Mouse (Mus musculus) forebrain, embryonic 16.5 days (tissue): Measurements from ENCODE around the gene Marcksl1. TPM values are rescaled to one million over a fixed set of nuclear protein-coding genes. Genes with fewer than 3 reads are reported as not detected.

Experiments
- ATAC-seq: fragments of 200-750 bp; cut with Nextera tagmentation; 2 replicates; pipeline ENCODE4 v1.8.0; 2017; ENCODE audit warnings: mild to moderate bottlenecking, moderate library complexity
- H3K27ac ChIP-seq: fragments of 300-500 bp; sonication (generic); 2 replicates; pipeline ENCODE4 v1.5.1; 2014; ENCODE audit warnings: low read length, control low read depth
- H3K27me3 ChIP-seq: fragments of 300-500 bp; sonication (generic); replicated peaks from 2 replicates; pipeline ENCODE4 v1.6.1; 2014; ENCODE audit warnings: low read length; ENCODE audit not compliant: control insufficient read depth, insufficient read depth
- H3K36me3 ChIP-seq: fragments of 300-500 bp; sonication (generic); 2 replicates; pipeline ENCODE4 v1.6.1; 2014; ENCODE audit not compliant: control insufficient read depth, insufficient read depth
- H3K4me1 ChIP-seq: fragments of 300-500 bp; sonication (generic); replicated peaks from 2 replicates; pipeline ENCODE4 v1.6.1; 2014; ENCODE audit warnings: low read length; ENCODE audit not compliant: control insufficient read depth, insufficient read depth
- H3K4me2 ChIP-seq: fragments of 300-500 bp; sonication (generic); 2 replicates; pipeline ENCODE4 v1.6.1; 2014; ENCODE audit warnings: mild to moderate bottlenecking, low read length, control low read depth
- H3K4me3 ChIP-seq: fragments of 300-500 bp; sonication (generic); replicated peaks from 2 replicates; pipeline ENCODE4 v1.5.1; 2014; ENCODE audit warnings: mild to moderate bottlenecking, low read length, control low read depth
- H3K9ac ChIP-seq: fragments of 300-500 bp; sonication (generic); replicated peaks from 2 replicates; pipeline ENCODE4 v1.6.1; 2014; ENCODE audit warnings: low read depth, low read length, control low read depth
- H3K9me3 ChIP-seq: fragments of 300-500 bp; sonication (generic); 2 replicates; pipeline ENCODE4 v1.6.1; 2016; ENCODE audit warnings: low read length; ENCODE audit not compliant: control insufficient read depth
- whole genome bisulfite sequencing: fragments of 180-500 bp; shearing (Covaris S2); extraction: QIAGEN DNeasy Blood & Tissue Kit; methylation state at CpG from one replicate; pipeline ENCODE4 v1.1.7; 2014; 5-methylcytosine and 5-hydroxymethylcytosine counted together
- polyA plus RNA-seq: library from polyadenylated mRNA; unstranded; fragments of >200 nt; fragmentation: Nextera tagmentation; extraction: Ambion mirVana; gene quantifications from 2 replicates; pipeline ENCODE4 v1.2.1, GENCODE M21; 2015

The Marcksl1 gene
- 1,850 and 1,955 TPM in 2 replicates for polyA plus RNA-seq

DNA sequence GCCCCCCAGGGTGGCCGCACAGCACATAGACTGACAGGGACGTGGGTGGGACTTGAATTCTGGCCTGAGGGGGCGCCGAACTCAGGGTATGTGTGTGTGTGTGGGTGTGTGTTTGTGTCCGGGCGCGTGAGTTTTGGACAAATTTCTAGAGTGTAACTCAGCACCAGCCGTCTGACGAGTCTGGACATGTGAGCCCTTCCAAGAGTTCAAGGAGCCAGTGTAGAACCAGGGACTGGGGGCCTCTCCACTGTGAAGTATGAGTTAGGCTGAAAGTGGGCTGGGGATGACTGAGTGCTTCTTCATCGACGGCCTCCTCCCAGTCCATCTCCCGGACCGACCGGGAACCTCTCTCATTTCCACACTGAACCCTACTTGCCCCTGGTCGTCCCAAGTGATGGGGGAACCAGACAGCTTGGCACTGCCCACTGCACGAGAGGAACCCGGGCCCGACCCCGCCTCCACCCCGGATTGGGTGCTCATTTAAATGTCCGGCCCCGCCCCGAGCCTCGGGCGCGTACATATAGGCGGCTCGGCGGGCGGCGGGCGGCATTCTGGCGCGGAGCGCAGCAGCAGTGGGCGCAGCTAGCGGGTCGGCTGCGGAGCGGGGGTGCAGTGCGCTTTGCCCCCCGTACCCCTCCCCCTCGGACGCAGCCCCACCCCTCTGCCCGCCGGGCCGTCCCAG is at the start of gene Marcksl1:
Gene Marcksl1, plus strand, starts transcription at position 496 of the 682 bp plus-strand sequence.
- Histone ChIP-seq H3K27ac (peak within 1 kb of the TSS; percentile 98), H3K9me3 (no peaks in the 10 kb centered on the region), H3K4me1 (peaks cover 29% of the 10 kb centered on the region), H3K4me2 (peak within 1 kb of the TSS; percentile 77), H3K36me3 (peaks cover 8% of the 10 kb centered on the region; the same call in 1 of the 2 replicates), H3K27me3 (no peaks in the 10 kb centered on the region), H3K9ac (peak within 1 kb of the TSS; percentile 100), H3K4me3 (peak within 1 kb of the TSS; percentile 99)
- ATAC-seq, result peak; percentile 89
- WGBS, result 5% methylated on average over 45 of the region's 47 CpGs

DNA sequence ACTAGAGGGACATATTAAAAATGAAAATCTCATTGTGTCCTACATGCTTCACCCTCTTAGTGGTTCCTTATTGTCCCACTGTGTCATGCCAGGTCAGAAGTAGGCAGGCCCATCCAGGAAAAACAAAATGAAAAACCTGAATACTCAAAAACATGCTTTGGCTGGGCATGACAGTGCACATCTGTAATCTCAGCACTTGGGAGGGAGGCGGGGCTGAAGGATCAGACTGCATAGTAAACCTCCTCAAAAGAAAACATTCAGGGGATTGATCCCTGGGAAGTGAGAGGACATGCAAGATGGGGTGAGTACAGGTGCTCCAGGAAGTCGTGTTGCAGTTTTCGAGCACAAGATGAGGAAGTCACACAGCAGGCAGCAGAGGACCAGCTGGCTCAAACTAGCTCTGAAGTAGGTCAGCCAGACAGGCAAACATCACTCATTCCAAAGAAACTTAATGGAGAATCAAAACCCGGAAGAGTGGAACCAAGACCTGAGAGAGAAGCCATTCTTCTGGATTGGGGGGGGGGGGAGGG is 49.0 kb upstream of the Marcksl1 start:
- H3K36me3 ChIP-seq, result peaks cover 25% of the 10 kb centered on the region
- H3K4me1 ChIP-seq, result peaks cover 14% of the 10 kb centered on the region
- ATAC-seq, result no peak
- H3K27ac ChIP-seq, result no peak overlapping the region
- no peak overlapping the region for H3K9ac ChIP-seq
- 90% methylated on average over 4 of the region's 4 CpGs for WGBS
- H3K9me3 ChIP-seq, result no peaks in the 10 kb centered on the region
- no peaks in the 10 kb centered on the region for H3K27me3 ChIP-seq
- H3K4me2 ChIP-seq, result no peak overlapping the region
- H3K4me3 ChIP-seq, result no peak overlapping the region

DNA sequence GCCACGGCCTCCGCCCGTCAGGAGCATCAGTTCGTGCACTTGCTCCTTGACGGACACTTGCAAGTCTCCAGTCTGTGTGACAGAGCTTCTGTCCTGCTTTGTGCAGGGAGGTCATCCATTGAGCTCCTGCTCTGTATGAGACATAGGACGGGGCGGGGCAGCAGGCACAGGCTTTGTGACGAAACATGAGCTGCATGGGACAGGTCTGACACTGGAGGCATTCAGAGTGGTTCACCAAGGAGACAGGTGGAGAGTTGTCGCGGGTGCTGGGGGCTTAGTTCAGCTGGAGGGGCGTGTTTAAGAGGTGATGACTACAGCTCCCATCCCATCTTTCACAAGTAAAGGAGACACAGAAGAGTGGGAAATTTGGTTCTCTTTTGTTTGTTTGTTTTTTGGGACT is 37.3 kb upstream of the Marcksl1 start:
- Histone ChIP-seq H3K27me3 (no peaks in the 10 kb centered on the region), H3K27ac (no peak overlapping the region), H3K9ac (no peak overlapping the region), H3K36me3 (peaks cover 36% of the 10 kb centered on the region), H3K4me2 (no peak overlapping the region), H3K4me1 (no peaks in the 10 kb centered on the region), H3K4me3 (no peak overlapping the region), H3K9me3 (no peaks in the 10 kb centered on the region)
- WGBS, result 88% methylated on average over 11 of the region's 11 CpGs
- no peak for ATAC-seq

DNA sequence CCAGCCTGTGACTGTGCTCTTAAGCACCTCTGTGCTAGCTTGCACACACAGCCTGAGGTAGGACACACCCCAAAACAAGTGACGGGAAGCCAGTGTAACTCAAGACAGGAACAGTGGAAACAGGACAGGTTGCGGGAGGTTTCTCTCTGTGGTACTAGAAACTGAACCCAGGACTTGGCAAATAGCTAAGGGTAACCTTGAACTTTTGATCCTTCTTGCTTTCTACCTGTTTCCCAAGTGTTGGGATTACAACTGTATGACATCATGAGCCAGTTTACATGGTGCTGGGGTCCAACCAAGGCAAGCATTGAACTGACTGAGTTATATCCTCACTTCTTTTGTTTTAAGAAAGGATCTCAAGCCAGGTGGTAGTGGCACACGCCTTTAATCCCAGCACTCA is 33.5 kb upstream of the Marcksl1 start:
- no peak overlapping the region for H3K4me2 ChIP-seq
- no peaks in the 10 kb centered on the region for H3K27me3 ChIP-seq
- no peak overlapping the region for H3K27ac ChIP-seq
- no peak overlapping the region for H3K4me3 ChIP-seq
- H3K9ac ChIP-seq, result no peak overlapping the region
- H3K9me3 ChIP-seq, result no peaks in the 10 kb centered on the region
- ATAC-seq, result no peak
- H3K36me3 ChIP-seq, result peaks cover 33% of the 10 kb centered on the region
- WGBS, result 89% methylated on average over 3 of the region's 3 CpGs
- H3K4me1 ChIP-seq, result no peaks in the 10 kb centered on the region

GRCm38 (mm10) chr4:129481090-129481489 is 32.3 kb upstream of the Marcksl1 start:
- WGBS, result 91% methylated on average over 1 of the region's 1 CpGs
- Histone ChIP-seq H3K4me3 (no peak overlapping the region), H3K36me3 (peaks cover 32% of the 10 kb centered on the region), H3K9ac (no peak overlapping the region), H3K4me2 (no peak overlapping the region), H3K27ac (no peak overlapping the region), H3K4me1 (no peaks in the 10 kb centered on the region), H3K9me3 (no peaks in the 10 kb centered on the region), H3K27me3 (no peaks in the 10 kb centered on the region)
- ATAC-seq, result no peak

DNA sequence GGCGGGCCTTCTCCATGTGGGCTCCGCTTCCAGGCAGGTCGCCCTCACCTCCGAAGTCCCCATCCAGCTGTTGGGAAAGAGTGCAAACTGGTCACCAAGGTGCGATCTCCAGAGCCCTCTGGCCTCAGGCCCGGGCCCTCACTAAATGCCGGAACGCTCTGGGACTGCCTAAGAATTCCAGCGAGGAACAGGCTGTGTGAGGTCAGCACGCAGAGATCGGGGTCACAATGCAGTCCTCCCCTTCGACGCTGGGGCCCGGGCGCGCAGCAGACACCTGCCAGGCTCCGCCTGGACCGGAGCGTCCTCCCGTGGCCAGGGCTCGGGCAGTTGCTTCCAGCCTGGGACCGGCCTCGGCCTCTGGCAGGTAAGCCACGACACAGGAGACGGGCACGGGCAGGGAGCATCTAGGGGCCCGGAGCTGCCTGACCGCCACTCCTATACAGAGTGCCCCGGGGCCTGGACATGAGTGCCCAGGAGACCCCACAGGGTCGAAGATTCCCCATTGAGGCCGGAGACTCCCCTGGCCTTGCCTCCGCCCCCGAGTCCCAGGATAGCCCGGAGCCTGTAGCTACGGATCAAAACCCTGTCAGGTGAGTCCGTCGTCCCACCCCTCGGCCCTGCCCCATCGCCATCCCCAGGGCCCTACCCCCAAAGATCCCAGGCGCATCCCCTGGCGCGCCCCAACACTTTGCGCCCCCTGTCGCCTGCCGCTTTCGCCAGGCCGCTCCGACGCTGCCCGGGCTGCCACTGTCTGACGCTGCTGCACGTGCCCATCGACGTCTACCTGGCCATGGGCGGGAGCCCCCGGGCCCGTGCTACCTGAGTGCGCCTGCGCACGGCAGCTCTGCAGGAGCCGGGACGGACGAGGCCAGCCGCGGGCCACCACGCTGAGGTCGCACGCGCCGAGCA is 22.2 kb upstream of the Marcksl1 start, which contains the start of the genes Tssk3 and Fam229a:
Gene Tssk3, minus strand, starts transcription at position 51 of the 909 bp plus-strand sequence.
Gene Fam229a, plus strand, starts transcription at position 219 of the 909 bp plus-strand sequence.
- H3K27ac ChIP-seq, result no peak within 1 kb of the TSS

GRCm38 (mm10) chr4:129494681-129495080 is 18.7 kb upstream of the Marcksl1 start:
- H3K9me3 ChIP-seq, result no peaks in the 10 kb centered on the region
- no peak overlapping the region for H3K27ac ChIP-seq
- no peak overlapping the region for H3K4me3 ChIP-seq
- peaks cover 27% of the 10 kb centered on the region for H3K4me1 ChIP-seq
- H3K9ac ChIP-seq, result no peak overlapping the region
- ATAC-seq, result no peak
- WGBS, result 68% methylated on average over 6 of the region's 7 CpGs
- peaks cover 11% of the 10 kb centered on the region for H3K27me3 ChIP-seq
- no peak overlapping the region for H3K4me2 ChIP-seq
- no peaks in the 10 kb centered on the region for H3K36me3 ChIP-seq

More for the DNA sequence above, 22.2 kb upstream of the Marcksl1 start, which contains the start of the genes Tssk3 and Fam229a:
- Histone ChIP-seq H3K4me1 (peaks cover 18% of the 10 kb centered on the region), H3K4me2 (peak within 1 kb of the TSS; percentile 67), H3K27me3 (peaks cover 11% of the 10 kb centered on the region), H3K9ac (peak within 1 kb of the TSS; percentile 54), H3K36me3 (peaks cover 21% of the 10 kb centered on the region), H3K4me3 (peak within 1 kb of the TSS; percentile 41), H3K9me3 (no peaks in the 10 kb centered on the region)
- WGBS, result 3% methylated on average over 70 of the region's 70 CpGs
- ATAC-seq, result no peak

DNA sequence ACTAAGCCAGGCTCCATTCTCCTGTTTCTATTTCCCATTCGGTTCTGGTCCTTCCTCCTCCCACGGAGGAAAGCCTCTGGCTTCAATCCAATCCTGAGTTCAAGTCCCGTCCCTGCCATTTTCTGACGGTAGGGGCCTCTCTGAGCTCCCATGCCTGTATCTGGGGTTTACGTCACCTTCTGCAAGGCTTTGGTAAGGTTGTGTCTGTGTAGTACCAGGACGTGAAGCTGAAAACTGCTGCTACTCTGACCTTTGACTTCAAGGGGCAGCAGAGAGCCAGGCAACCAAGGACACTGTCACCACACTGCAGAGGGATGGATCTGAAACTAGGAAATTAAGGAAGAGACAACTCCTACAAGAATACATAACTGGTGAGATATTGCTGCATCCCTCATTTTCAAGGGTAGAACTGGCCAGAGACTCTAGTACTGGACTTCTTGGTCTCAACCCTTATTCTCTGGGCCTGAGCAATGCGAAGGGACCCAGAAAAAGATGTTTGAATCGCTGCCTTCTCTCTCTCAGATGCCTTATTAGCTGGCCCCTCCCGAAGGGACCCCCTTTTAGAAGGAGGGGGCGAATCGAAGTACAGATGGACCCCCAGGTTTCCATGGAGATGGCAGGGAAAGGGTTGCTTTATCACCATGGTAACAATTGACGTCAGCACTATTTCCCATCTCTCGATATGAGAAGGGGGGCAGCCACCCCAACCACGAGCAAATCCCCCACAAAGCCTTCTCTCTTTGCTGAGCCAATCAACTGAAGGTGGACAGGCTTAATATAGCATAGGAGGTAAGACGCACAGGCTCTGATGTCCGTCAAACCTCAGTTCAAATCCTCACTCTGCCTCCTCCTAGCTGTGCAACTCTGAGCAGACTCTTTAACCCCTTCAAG is 17.5 kb upstream of the Marcksl1 start:
- Histone ChIP-seq H3K27ac (peak overlapping the region; percentile 78), H3K4me2 (peak overlapping the region; percentile 48), H3K36me3 (no peaks in the 10 kb centered on the region), H3K4me1 (peaks cover 26% of the 10 kb centered on the region), H3K4me3 (peak overlapping the region; percentile 20), H3K9me3 (no peaks in the 10 kb centered on the region), H3K27me3 (peaks cover 8% of the 10 kb centered on the region), H3K9ac (peak overlapping the region; percentile 49)
- 13% methylated on average over 16 of the region's 16 CpGs for WGBS
- ATAC-seq, result peak; percentile 67
